Mouse (Mus musculus): ENCODE measurements around the gene Satb2.
A peak's percentile ranks its signal among the peaks of the same experiment; 100 is the strongest.

Satb2 gene

DNA sequence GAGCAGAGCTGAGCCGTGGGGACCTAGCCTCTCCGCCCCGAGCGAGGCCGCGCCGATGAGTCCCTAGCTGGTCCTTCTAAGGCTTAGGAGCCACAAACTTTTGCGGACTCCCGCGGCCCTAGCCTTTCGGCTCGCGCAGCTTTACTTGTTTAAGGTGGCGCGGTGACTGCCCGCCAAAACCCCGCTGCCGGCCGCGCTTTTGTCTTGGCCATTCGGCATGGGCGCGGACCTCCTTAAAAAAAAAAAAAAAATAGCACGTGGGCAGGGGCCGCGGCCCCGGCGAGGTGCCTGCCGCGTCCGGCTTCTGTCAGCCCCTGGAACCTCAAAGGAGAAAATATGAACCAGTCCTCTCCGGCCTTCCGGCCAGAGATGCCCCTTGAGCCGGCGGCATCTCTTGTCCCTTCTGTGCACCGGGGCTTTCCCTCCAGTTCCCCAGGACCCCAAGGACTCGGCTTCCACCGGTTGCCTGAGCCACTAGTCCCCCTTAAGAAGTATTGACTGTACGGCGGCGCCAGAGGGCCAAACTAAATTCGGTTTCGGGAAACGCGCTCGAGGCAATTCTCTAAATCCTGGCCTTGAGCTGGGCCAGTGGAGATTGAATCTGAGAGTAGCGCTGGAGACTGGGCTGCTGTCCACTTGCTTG is 5.4 kb downstream of the Satb2 start:
- DNase-seq: peak; percentile 95

GRCm38 (mm10) chr1:56972251-56972949 is 6.0 kb downstream of the Satb2 start:
- DNase-seq: peak; percentile 81

DNA sequence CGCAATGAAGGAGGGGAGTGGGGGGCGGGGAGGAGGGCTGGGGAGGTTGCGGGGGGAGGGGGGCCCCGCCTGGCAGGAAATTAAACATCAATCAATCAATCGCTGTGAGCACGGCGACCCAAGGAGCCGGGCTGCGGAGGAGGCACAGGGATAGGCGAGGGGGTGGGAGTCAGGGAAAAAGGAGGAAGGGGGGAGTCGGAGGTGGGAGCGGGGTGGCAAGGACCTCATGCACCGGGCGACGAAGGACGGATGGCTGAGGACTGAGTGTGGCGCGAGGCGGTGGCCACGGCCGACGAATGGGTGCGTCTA is 6.6 kb downstream of the Satb2 start:
- DNase-seq: no peak

- DNase-seq: peak; percentile 57
Measured at GRCm38 (mm10) chr1:56971441-56971861, 7.0 kb downstream of the Satb2 start.

- DNase-seq: peak; percentile 63
Measured at GRCm38 (mm10) chr1:56970740-56971141, 7.7 kb downstream of the Satb2 start.

GRCm38 (mm10) chr1:56969364-56970360 is 8.8 kb downstream of the Satb2 start:
- DNase-seq: peak; percentile 56

DNA sequence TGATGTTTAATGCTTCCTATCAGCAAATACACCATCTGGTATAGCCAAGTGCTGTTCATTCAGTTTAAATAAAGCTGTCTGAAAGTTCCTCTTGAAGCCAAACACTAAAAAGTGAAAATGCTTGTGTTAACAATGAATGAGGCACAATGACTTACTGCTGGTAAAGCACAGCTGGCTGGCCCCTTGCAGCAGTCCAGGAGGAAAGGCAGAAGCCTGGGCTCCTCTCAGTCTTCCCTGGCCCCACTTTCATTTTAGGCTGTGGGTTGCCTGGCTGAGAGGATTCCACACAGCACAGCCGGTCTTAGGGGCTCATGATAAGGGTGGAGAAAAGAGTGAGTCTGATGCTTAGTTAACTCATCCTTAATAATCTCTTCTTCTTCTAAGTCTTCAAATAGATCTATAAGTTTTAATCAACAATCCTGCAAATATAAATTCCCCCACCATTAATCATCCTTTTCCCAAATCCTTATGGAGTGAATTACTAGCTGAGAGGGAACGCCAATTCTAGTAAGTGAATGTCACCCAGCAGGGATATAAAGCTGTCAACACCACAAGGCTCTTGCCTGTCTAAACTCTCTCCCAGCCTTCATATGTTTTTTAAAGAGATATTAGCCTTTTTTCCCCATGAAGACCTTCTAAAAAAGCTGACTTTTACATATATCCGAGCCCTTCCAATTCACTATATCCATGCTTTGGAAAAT is 12.4 kb downstream of the Satb2 start:
- no peak for DNase-seq

- DNase-seq: no peak
Measured at GRCm38 (mm10) chr1:56964493-56964892, 14.0 kb downstream of the Satb2 start.

- no peak for DNase-seq
Measured at GRCm38 (mm10) chr1:56963291-56963690, 15.2 kb downstream of the Satb2 start.

DNA sequence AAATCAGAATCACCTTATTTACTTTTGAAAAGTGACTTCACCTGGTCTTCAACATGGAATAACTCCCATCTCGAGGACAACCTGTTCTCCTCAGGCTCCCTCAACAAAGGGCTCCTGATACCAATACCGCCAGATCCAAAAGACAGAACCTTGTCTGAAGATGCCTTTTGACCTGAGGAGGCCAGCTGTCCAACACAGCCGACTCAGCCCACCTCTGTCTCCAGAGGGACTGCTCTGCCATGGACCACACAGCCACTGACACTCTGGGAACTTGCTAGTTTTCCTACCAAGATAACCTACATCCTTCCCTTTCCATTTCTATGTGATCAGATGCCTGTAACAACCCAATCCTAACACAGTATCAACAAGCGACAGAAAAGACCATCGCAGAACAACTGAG is 19.5 kb downstream of the Satb2 start:
- no peak for DNase-seq

DNA sequence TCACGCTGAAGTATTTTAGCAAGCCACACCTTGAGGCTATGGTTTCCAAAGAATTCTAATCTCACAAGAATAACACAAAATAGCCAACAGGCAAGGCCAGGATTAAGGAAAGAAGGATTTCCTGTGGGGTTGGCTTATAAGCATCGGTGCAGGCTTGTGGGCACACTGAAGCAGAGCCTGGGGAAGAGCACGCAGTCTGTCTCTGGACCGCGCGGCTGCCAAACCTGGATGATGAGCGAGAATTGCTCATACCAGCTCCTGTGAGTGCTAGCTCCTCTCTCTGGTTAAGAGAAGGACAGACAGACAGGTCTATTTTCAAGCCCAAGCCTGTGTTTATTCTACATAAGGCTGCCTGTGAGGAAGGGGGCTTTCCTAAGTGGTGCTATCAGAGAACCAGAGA is 20.5 kb downstream of the Satb2 start:
- DNase-seq: no peak

GRCm38 (mm10) chr1:56956811-56957210 is 21.6 kb downstream of the Satb2 start:
- no peak for DNase-seq

- DNase-seq: no peak
Measured at GRCm38 (mm10) chr1:56955739-56956085, 22.7 kb downstream of the Satb2 start.

GRCm38 (mm10) chr1:56955055-56955738 is 23.3 kb downstream of the Satb2 start:
- DNase-seq: no peak

GRCm38 (mm10) chr1:56953538-56953937 is 24.9 kb downstream of the Satb2 start:
- no peak for DNase-seq

GRCm38 (mm10) chr1:56951980-56952379 is 26.5 kb downstream of the Satb2 start:
- DNase-seq: no peak

DNA sequence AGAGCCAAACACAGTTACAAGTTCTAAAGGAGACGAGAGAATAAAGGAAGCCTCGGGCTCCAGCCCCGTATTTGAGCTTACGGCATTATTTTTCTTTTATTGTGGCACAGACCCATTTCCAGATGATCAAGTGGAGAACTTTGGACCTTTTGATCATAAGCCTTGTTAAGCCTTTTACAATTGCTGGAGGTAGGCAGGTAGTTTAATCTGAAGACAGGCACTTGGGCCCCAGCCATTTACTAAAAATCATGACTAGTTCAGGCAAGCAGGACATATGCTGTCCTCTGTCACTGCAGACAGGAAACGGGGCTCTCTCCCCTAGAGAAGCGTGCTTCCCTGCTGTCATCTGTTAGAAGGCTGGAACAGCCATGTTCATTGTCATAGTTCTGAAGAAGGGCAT is 26.9 kb downstream of the Satb2 start:
- DNase-seq: no peak

DNA sequence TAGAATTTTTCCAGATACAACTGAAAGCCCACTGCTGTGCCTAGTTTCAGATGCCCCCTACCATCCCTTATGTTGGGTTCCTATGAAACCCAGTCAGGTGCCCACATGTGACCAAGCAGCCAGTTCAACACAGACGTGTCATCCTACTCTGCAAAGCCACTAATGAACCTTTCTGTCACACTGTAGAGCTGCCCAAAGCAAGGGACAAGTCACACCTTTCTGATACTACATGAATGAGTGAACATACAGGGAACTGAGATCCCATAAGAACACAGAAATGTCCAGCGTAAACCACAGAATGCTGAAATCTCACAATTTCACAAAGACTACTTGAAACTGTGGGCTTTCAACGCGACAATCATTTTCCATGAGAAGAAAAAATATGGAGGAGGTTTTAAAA is 39.0 kb downstream of the Satb2 start:
- DNase-seq: no peak

GRCm38 (mm10) chr1:56938432-56938831 is 40.0 kb downstream of the Satb2 start:
- DNase-seq: no peak

DNA sequence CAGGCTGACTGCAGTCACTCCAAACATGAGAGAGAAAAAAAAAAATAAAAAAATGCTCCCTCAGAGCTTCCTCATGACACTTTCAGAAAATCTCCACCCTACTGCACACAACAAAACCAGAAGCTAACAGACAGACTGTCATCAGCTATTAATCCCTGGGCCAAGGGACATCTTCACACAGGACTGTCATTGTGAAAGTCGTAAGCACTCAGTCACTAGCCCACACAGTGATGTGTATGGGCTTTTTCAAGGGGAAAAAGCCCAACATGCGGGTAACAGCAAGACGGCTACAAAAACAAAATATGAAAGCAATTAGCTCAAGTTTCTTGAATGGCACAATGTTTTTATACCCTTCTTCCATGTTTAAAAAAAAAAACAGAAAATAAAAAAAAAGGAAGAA is 41.9 kb downstream of the Satb2 start:
- DNase-seq: no peak

DNA sequence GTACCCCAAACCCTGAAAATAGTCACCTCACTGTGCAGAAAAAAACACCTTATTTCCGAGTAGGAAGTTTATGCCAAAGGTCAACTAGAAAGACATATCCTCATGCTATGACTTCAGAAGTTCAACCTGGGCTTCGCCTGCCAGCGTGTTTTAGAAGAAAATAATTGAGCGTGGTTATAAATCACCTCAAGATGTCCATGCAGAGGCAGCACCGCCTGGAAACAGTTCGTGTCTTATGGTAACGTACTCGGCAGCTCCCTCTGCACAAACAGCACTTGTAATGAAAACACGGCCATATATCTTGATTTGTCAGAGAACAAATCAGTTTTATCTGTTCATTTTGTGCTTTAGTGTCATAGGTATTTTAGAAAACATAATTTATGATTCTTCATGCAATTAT is 44.6 kb downstream of the Satb2 start:
- DNase-seq: peak; percentile 53

- DNase-seq: no peak
Measured at GRCm38 (mm10) chr1:56930096-56930495, 48.4 kb downstream of the Satb2 start.

DNA sequence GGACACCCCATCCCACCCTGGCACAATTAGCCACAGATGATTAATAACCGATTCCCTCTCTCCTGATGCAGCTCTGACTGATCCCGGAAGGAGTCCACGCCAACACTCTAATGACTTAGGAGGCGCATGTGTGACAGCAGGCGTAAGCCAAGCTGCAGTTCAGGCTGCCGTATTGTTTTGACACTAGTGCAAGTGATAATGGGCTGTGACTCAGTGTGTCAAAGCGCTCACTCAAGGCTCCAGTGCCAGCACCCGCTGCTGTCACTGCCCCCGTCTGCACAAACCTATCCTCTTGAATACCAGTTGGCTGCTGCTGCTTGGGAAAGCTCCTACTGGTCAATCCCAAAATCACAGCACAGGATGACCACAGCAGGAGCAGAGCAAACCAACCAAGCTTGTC is 49.7 kb downstream of the Satb2 start:
- no peak for DNase-seq

Data from embryo, embryonic 11 days (tissue).